Mouse (Mus musculus): Measurements from ENCODE around the gene Zdhhc11. TPM values are rescaled to one million over a fixed set of nuclear protein-coding genes. Genes with fewer than 3 reads are reported as not detected.

Zdhhc11 gene
- total and polyA plus RNA-seq, 3 experiments: not detected

DNA sequence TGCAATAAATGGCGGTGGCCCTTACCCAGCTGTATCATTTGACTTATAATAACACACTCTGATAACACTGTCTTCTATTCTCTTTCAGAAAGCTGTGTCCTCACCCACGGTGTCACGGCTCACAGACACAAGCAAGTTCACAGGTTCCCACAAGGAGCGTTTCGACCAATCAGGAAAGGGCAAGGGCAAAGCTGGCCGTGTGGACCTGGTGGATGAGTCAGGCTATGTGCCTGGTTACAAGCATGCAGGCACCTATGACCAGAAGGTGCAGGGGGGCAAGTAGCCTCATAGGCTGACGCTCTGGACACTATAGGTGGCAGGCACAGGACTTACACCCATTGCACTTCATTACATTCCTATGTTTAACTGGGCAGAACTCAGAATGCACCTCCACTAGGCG, 67.5 kb downstream of the Zdhhc11 start:
- Histone ChIP-seq H3K27ac (no peak overlapping the region), H3K4me3 (no peak overlapping the region), H3K36me3 (ENCODE audit: control insufficient read depth, insufficient read depth, low read length) (peaks cover 3% of the 10 kb centered on the region), H3K9ac (ENCODE audit: low read depth, low read length) (no peak overlapping the region), H3K4me1 (ENCODE audit: control insufficient read depth, insufficient read depth, low read length) (peaks cover 7% of the 10 kb centered on the region), H3K79me2 (replicated peaks; ENCODE audit: control insufficient read depth, insufficient read depth, low read length) (no peaks in the 10 kb centered on the region; the same call in 1 of the 2 replicates), H3K27me3 (ENCODE audit: control insufficient read depth, insufficient read depth, low read length) (no peaks in the 10 kb centered on the region)
- WGBS: 89% methylated on average over 8 of the region's 8 CpGs
- no peak for DNase-seq
- intact Hi-C loops (cut with DNase I): no loop called here
- TF ChIP-seq POLR2A (IDR thresholded peaks at IDR 0.05; ENCODE audit: insufficient read depth, low read depth, low read length): no peak
- TF ChIP-seq CTCF (IDR thresholded peaks at IDR 0.05): no peak
- TF ChIP-seq EP300 (IDR thresholded peaks at IDR 0.05; ENCODE audit: insufficient read depth, low read depth, low read length): no peak

DNA sequence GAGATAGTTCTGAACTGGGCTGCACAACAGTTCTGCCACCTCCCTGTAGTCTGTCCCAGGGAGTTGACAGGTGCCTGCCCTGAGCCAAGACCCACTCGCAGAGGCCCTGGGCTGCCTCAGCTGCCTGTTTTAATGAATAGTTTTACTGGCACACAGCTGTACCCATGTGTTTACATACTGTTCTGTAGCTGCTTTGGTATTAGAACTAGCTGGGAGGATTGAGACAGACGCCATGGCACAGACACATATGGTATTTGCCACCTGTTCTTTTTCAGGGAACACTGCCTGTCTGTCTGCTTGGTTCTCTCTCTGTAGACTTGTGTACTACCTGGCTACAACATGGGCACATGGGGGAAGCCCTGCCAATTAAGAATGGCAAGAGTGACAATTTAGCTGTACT, 71.1 kb downstream of the Zdhhc11 start:
- no peak overlapping the region for H3K4me3 ChIP-seq
- H3K4me1 ChIP-seq (ENCODE audit: control insufficient read depth, insufficient read depth, low read length): peaks cover 3% of the 10 kb centered on the region; the same call in 1 of the 2 replicates
- no peaks in the 10 kb centered on the region for H3K36me3 ChIP-seq (ENCODE audit: control insufficient read depth, insufficient read depth, low read length)
- H3K9ac ChIP-seq (ENCODE audit: low read depth, low read length): no peak overlapping the region
- no peak for DNase-seq
- TF ChIP-seq POLR2A (IDR thresholded peaks at IDR 0.05; ENCODE audit: insufficient read depth, low read depth, low read length) (no peak), EP300 (IDR thresholded peaks at IDR 0.05; ENCODE audit: insufficient read depth, low read depth, low read length) (no peak), CTCF (IDR thresholded peaks at IDR 0.05) (no peak)
- intact Hi-C loops (cut with DNase I): no loop called here
- H3K27me3 ChIP-seq (ENCODE audit: control insufficient read depth, insufficient read depth, low read length): no peaks in the 10 kb centered on the region
- WGBS: 64% methylated on average over 2 of the region's 2 CpGs
- no peak overlapping the region for H3K27ac ChIP-seq
- no peaks in the 10 kb centered on the region for H3K79me2 ChIP-seq (replicated peaks; ENCODE audit: control insufficient read depth, insufficient read depth, low read length)

DNA sequence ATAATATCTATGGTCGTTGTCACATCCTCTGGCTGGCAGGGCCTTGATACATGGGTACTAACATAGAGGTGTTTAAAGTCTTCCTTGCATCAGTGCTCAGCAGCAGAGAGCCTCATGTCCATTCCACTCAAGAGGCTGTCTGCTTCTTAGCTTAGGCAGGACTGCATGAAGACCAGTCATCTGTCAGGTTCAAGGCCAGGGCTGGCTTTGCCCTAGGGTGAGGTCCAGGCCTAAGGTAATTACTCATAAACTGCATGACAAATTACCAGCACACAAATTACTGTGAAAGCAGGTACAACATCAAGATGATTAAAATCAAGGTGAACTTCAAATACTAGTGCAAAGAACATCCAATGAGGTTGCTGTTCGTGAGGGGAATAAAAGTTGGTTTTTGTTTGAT, 72.1 kb downstream of the Zdhhc11 start:
- no peak for DNase-seq
- H3K4me3 ChIP-seq: no peak overlapping the region
- no peak overlapping the region for H3K27ac ChIP-seq
- H3K9ac ChIP-seq (ENCODE audit: low read depth, low read length): no peak overlapping the region
- H3K27me3 ChIP-seq (ENCODE audit: control insufficient read depth, insufficient read depth, low read length): no peaks in the 10 kb centered on the region
- H3K4me1 ChIP-seq (ENCODE audit: control insufficient read depth, insufficient read depth, low read length): peaks cover 3% of the 10 kb centered on the region; the same call in 1 of the 2 replicates
- WGBS: 93% methylated on average over 2 of the region's 2 CpGs
- no peak for TF ChIP-seq CTCF (IDR thresholded peaks at IDR 0.05)
- no peak for TF ChIP-seq EP300 (IDR thresholded peaks at IDR 0.05; ENCODE audit: insufficient read depth, low read depth, low read length)
- TF ChIP-seq POLR2A (IDR thresholded peaks at IDR 0.05; ENCODE audit: insufficient read depth, low read depth, low read length): no peak
- H3K79me2 ChIP-seq (replicated peaks; ENCODE audit: control insufficient read depth, insufficient read depth, low read length): no peaks in the 10 kb centered on the region
- intact Hi-C loops (cut with DNase I): no loop called here
- no peaks in the 10 kb centered on the region for H3K36me3 ChIP-seq (ENCODE audit: control insufficient read depth, insufficient read depth, low read length)

DNA sequence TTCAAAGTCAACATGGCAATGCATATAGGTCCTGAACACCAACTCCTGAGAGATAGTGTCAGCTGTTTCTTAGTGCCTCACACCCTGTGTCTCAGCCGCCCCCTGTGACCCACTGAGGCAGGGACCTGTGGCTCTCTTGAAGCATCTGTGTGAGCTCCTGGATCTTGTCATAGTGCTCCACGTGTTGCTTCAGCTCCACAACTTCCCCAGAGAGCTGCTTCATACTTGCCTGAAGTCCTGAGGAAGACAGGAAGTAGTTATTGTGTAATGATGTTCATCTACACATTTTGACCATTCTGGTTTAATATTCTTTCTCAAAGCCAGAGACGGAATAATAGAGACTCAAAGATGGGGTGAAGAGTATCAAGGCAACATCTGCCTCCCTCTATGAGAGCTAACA, 76.3 kb downstream of the Zdhhc11 start:
- Histone ChIP-seq H3K4me3 (no peak overlapping the region), H3K79me2 (replicated peaks; ENCODE audit: control insufficient read depth, insufficient read depth, low read length) (no peaks in the 10 kb centered on the region), H3K27ac (no peak overlapping the region), H3K9ac (ENCODE audit: low read depth, low read length) (no peak overlapping the region), H3K27me3 (ENCODE audit: control insufficient read depth, insufficient read depth, low read length) (no peaks in the 10 kb centered on the region), H3K4me1 (ENCODE audit: control insufficient read depth, insufficient read depth, low read length) (peaks cover 3% of the 10 kb centered on the region; the same call in 1 of the 2 replicates), H3K36me3 (ENCODE audit: control insufficient read depth, insufficient read depth, low read length) (no peaks in the 10 kb centered on the region)
- DNase-seq: no peak
- 78% methylated on average over 3 of the region's 3 CpGs for WGBS
- TF ChIP-seq EP300 (IDR thresholded peaks at IDR 0.05; ENCODE audit: insufficient read depth, low read depth, low read length): no peak
- TF ChIP-seq POLR2A (IDR thresholded peaks at IDR 0.05; ENCODE audit: insufficient read depth, low read depth, low read length): no peak
- TF ChIP-seq CTCF (IDR thresholded peaks at IDR 0.05): no peak
- intact Hi-C loops (cut with DNase I): no loop called here

Small RNAs within 50 kb of the gene (microRNA-seq; reads per million reads assigned to microRNA genes)
- gene Gm25197: 0 reads per million in 2 experiments

Other genes starting within 250 kb of the Zdhhc11 start
- 100 to 1,000 TPM; 177 to 190 TPM for gene Slc12a7, start 230.8 kb upstream of the Zdhhc11 start, total RNA-seq (2021)
- 154 and 215 TPM in 2 replicates for gene Slc12a7, start 230.8 kb upstream of the Zdhhc11 start, polyA plus RNA-seq (2012; rRNA removed)
- 1 to 10 TPM; 1.2 to 2.3 TPM for gene Nkd2, start 116.2 kb upstream of the Zdhhc11 start, total RNA-seq (2021)
- 1.9 and 2.3 TPM in 2 replicates for gene Nkd2, start 116.2 kb upstream of the Zdhhc11 start, polyA plus RNA-seq (2012; rRNA removed)
- under 1 TPM; 0.14 to 0.21 TPM for gene Trip13, start 26.1 kb upstream of the Zdhhc11 start, total RNA-seq (2021)
- 0.20 and 0.27 TPM in 2 replicates for gene Trip13, start 26.1 kb upstream of the Zdhhc11 start, polyA plus RNA-seq (2012; rRNA removed)
- gene Brd9, start 26.0 kb upstream of the Zdhhc11 start, total RNA-seq (2021): 10 to 100 TPM; 20.3 to 21.3 TPM
- gene Brd9, start 26.0 kb upstream of the Zdhhc11 start, polyA plus RNA-seq (2012; rRNA removed): 25.7 and 38.8 TPM in 2 replicates
- gene Tppp, start 45.6 kb downstream of the Zdhhc11 start, total RNA-seq (2021): 10 to 100 TPM; 14.3 to 15.6 TPM
- gene Tppp, start 45.6 kb downstream of the Zdhhc11 start, polyA plus RNA-seq (2012; rRNA removed): 13.3 and 24.5 TPM in 2 replicates
- under 1 TPM; 0.34 TPM for gene Cep72, start 98.4 kb downstream of the Zdhhc11 start, total RNA-seq (2021)
- 0.68 and 1.2 TPM in 2 replicates for gene Cep72, start 98.4 kb downstream of the Zdhhc11 start, polyA plus RNA-seq (2012; rRNA removed)
- gene Slc9a3, start 157.6 kb downstream of the Zdhhc11 start, total RNA-seq (2021): under 1 TPM; 0.21 to 0.48 TPM
- gene Slc9a3, start 157.6 kb downstream of the Zdhhc11 start, polyA plus RNA-seq (2012; rRNA removed): 0.47 and 0.51 TPM in 2 replicates
- 10 to 100 TPM; 47.5 to 54.1 TPM for gene Exoc3, start 244.9 kb downstream of the Zdhhc11 start, total RNA-seq (2021)
- gene Exoc3, start 244.9 kb downstream of the Zdhhc11 start, polyA plus RNA-seq (2012; rRNA removed): 51.2 and 69.8 TPM in 2 replicates